Mouse (Mus musculus) midbrain, embryonic 11.5 days (tissue): ENCODE results near the gene Dhx40. TPM values are rescaled to one million over a fixed set of nuclear protein-coding genes. Genes with fewer than 3 reads are reported as not detected.

ENCODE experiments used
- ATAC-seq: fragments of 200-750 bp; cut with Nextera tagmentation; 2 replicates; pipeline ENCODE4 v1.8.0; 2017; ENCODE audit warnings: moderate TSS enrichment, moderate library complexity; ENCODE audit not compliant: low FRiP score
- DNase-seq: peaks from one replicate; pipeline ENCODE4 v3.0.0; 2015; ENCODE audit warnings: low spot score; ENCODE audit errors: missing footprints
- H3K27ac ChIP-seq: fragments of 300-500 bp; sonication (generic); 2 replicates; pipeline ENCODE4 v1.5.1; 2014; ENCODE audit warnings: low read depth, low read length
- H3K27me3 ChIP-seq: fragments of 300-500 bp; sonication (generic); 2 replicates; pipeline ENCODE4 v1.6.1; 2014; ENCODE audit warnings: mild to moderate bottlenecking, low read length, moderate library complexity, mixed read lengths; ENCODE audit not compliant: control insufficient read depth, insufficient read depth
- H3K36me3 ChIP-seq: fragments of 300-500 bp; sonication (generic); 2 replicates; pipeline ENCODE4 v1.6.1; 2014; ENCODE audit warnings: mild to moderate bottlenecking, low read length, moderate library complexity, mixed read lengths; ENCODE audit not compliant: control insufficient read depth, insufficient read depth
- H3K4me1 ChIP-seq: fragments of 300-500 bp; sonication (generic); 2 replicates; pipeline ENCODE4 v1.6.1; 2014; ENCODE audit warnings: low read length; ENCODE audit not compliant: control insufficient read depth, insufficient read depth
- H3K4me2 ChIP-seq: fragments of 300-500 bp; sonication (generic); 2 replicates; pipeline ENCODE4 v1.6.1; 2014; ENCODE audit warnings: mild to moderate bottlenecking, moderate library complexity
- H3K4me3 ChIP-seq: fragments of 300-500 bp; sonication (generic); 2 replicates; pipeline ENCODE4 v1.5.1; 2014; ENCODE audit warnings: low read depth, low read length
- H3K9ac ChIP-seq: fragments of 300-500 bp; sonication (generic); 2 replicates; pipeline ENCODE4 v1.6.1; 2014; ENCODE audit warnings: low read length
- H3K9me3 ChIP-seq: fragments of 300-500 bp; sonication (generic); 2 replicates; pipeline ENCODE4 v1.6.1; 2016; ENCODE audit warnings: low read length; ENCODE audit not compliant: control insufficient read depth
- WGBS: fragments of 180-500 bp; shearing (Covaris S2); extraction: QIAGEN DNeasy Blood & Tissue Kit; methylation state at CpG from one replicate; pipeline ENCODE4 v1.1.7; 2014; 5-methylcytosine and 5-hydroxymethylcytosine counted together
- polyA plus RNA-seq: library from polyadenylated mRNA; unstranded; fragments of >200 nt; fragmentation: Nextera tagmentation; extraction: Ambion mirVana; gene quantifications from 2 replicates; pipeline ENCODE4 v1.2.1, GENCODE M21; 2014

Gene Dhx40
- polyA plus RNA-seq, 1 experiment from 2014 or later, result 55.0 TPM

GRCm38 (mm10) chr11:86734241-86734939, 73.2 kb downstream of the Dhx40 start:
- no peaks in the 10 kb centered on the region; the same call in 1 of the 2 replicates for H3K36me3 ChIP-seq
- no peaks in the 10 kb centered on the region for H3K9me3 ChIP-seq
- 66% methylated on average over 10 of the region's 10 CpGs for WGBS
- H3K9ac ChIP-seq, result no peak overlapping the region
- no peaks in the 10 kb centered on the region for H3K27me3 ChIP-seq
- no peak for ATAC-seq
- no peak overlapping the region for H3K4me2 ChIP-seq
- H3K27ac ChIP-seq, result no peak overlapping the region
- DNase-seq, result no peak
- H3K4me1 ChIP-seq, result no peaks in the 10 kb centered on the region
- H3K4me3 ChIP-seq, result no peak overlapping the region

- ATAC-seq (no peak), DNase-seq (no peak)
- peaks cover under 1% of the 10 kb centered on the region; the same call in 1 of the 2 replicates for H3K36me3 ChIP-seq
- H3K27me3 ChIP-seq, result no peaks in the 10 kb centered on the region
- H3K4me3 ChIP-seq, result no peak overlapping the region
- no peak overlapping the region for H3K4me2 ChIP-seq
- H3K9ac ChIP-seq, result no peak overlapping the region
- H3K9me3 ChIP-seq, result no peaks in the 10 kb centered on the region
- WGBS, result 85% methylated on average over 2 of the region's 2 CpGs
- no peaks in the 10 kb centered on the region for H3K4me1 ChIP-seq
- H3K27ac ChIP-seq, result no peak overlapping the region
Measured at GRCm38 (mm10) chr11:86731443-86731842, 76.1 kb downstream of the Dhx40 start.

- no peaks in the 10 kb centered on the region for H3K27me3 ChIP-seq
- no peaks in the 10 kb centered on the region for H3K4me1 ChIP-seq
- no peak for DNase-seq
- no peak overlapping the region for H3K4me2 ChIP-seq
- no peaks in the 10 kb centered on the region for H3K9me3 ChIP-seq
- H3K9ac ChIP-seq, result no peak overlapping the region
- ATAC-seq, result no peak
- peaks cover 5% of the 10 kb centered on the region; the same call in 1 of the 2 replicates for H3K36me3 ChIP-seq
- no peak overlapping the region for H3K4me3 ChIP-seq
- no peak overlapping the region for H3K27ac ChIP-seq
Measured at GRCm38 (mm10) chr11:86725607-86726006, 81.9 kb downstream of the Dhx40 start.

GRCm38 (mm10) chr11:86724982-86725381, 82.6 kb downstream of the Dhx40 start:
- no peak for DNase-seq
- Histone ChIP-seq H3K27ac (no peak overlapping the region), H3K9ac (no peak overlapping the region), H3K9me3 (no peaks in the 10 kb centered on the region), H3K36me3 (peaks cover 5% of the 10 kb centered on the region; the same call in 1 of the 2 replicates), H3K4me2 (no peak overlapping the region), H3K27me3 (no peaks in the 10 kb centered on the region), H3K4me1 (no peaks in the 10 kb centered on the region), H3K4me3 (no peak overlapping the region)
- no peak for ATAC-seq
- WGBS, result 94% methylated on average over 7 of the region's 7 CpGs

GRCm38 (mm10) chr11:86724004-86724403, 83.5 kb downstream of the Dhx40 start:
- H3K4me2 ChIP-seq, result no peak overlapping the region
- no peak overlapping the region for H3K4me3 ChIP-seq
- H3K9ac ChIP-seq, result no peak overlapping the region
- no peak for ATAC-seq
- no peaks in the 10 kb centered on the region for H3K9me3 ChIP-seq
- H3K27me3 ChIP-seq, result no peaks in the 10 kb centered on the region
- no peaks in the 10 kb centered on the region for H3K4me1 ChIP-seq
- H3K36me3 ChIP-seq, result peaks cover 5% of the 10 kb centered on the region; the same call in 1 of the 2 replicates
- 91% methylated on average over 3 of the region's 3 CpGs for WGBS
- no peak for DNase-seq
- no peak overlapping the region for H3K27ac ChIP-seq

GRCm38 (mm10) chr11:86719390-86719789, 88.2 kb downstream of the Dhx40 start:
- DNase-seq (no peak), ATAC-seq (no peak)
- Histone ChIP-seq H3K4me2 (no peak overlapping the region), H3K27me3 (no peaks in the 10 kb centered on the region), H3K9ac (no peak overlapping the region), H3K4me3 (no peak overlapping the region), H3K4me1 (no peaks in the 10 kb centered on the region), H3K36me3 (peaks cover 6% of the 10 kb centered on the region), H3K9me3 (no peaks in the 10 kb centered on the region), H3K27ac (no peak overlapping the region)
- 94% methylated on average over 8 of the region's 8 CpGs for WGBS

Other genes with a start within 250 kb of the Dhx40 start
- 93.7 and 103 TPM in 2 replicates for gene Vmp1, start 123.9 kb downstream of the Dhx40 start, polyA plus RNA-seq
- 41.8 and 41.9 TPM in 2 replicates for gene Ptrh2, start 123.8 kb downstream of the Dhx40 start, polyA plus RNA-seq
- gene Cltc, start 50.2 kb downstream of the Dhx40 start, polyA plus RNA-seq, result 173 and 189 TPM in 2 replicates
- gene Ypel2, start 186.0 kb upstream of the Dhx40 start, polyA plus RNA-seq, result 5.4 and 6.1 TPM in 2 replicates